Mouse (Mus musculus): Measurements from ENCODE around the gene Ccnjl. TPM values are rescaled to one million over a fixed set of nuclear protein-coding genes. Genes with fewer than 3 reads are reported as not detected.
A peak's percentile ranks its signal among the peaks of the same experiment; 100 is the strongest.

The Ccnjl gene
- polyA plus RNA-seq, 1 experiment, result 46.5 TPM

DNA sequence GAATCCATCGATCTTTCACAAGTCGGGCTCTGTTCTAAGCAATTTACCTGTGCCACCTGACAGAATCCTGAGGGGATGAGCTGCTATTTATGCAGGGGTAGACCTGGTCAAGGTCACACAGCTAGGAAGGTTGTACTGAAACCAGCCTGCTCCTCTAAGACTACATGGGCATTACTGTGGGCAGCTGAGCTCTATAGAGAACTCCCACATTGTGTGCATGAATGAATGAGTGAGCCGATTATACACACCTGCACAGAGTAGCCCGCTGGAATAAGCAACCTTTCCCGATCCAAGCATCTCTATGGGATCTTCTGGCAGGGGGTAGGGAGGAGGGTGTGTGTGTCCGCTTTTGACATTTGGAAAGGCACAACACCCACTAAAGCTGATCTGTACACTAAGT is 104.6 kb downstream of the Ccnjl start:
- peak overlapping the region; percentile 89 for H3K4me3 ChIP-seq (replicated peaks)
- H3K4me1 ChIP-seq, result peaks cover 62% of the 10 kb centered on the region
- H3K9me3 ChIP-seq, result no peaks in the 10 kb centered on the region
- no peaks in the 10 kb centered on the region for H3K36me3 ChIP-seq (replicated peaks; ENCODE audit: low read length)
- TF ChIP-seq GATA1 (IDR thresholded peaks at IDR 0.05; ENCODE audit: borderline replicate concordance, low read length) (no peak), FLI1 (IDR thresholded peaks at IDR 0.05; ENCODE audit: low read length) (no peak)
- H3K27me3 ChIP-seq (replicated peaks), result no peaks in the 10 kb centered on the region

DNA sequence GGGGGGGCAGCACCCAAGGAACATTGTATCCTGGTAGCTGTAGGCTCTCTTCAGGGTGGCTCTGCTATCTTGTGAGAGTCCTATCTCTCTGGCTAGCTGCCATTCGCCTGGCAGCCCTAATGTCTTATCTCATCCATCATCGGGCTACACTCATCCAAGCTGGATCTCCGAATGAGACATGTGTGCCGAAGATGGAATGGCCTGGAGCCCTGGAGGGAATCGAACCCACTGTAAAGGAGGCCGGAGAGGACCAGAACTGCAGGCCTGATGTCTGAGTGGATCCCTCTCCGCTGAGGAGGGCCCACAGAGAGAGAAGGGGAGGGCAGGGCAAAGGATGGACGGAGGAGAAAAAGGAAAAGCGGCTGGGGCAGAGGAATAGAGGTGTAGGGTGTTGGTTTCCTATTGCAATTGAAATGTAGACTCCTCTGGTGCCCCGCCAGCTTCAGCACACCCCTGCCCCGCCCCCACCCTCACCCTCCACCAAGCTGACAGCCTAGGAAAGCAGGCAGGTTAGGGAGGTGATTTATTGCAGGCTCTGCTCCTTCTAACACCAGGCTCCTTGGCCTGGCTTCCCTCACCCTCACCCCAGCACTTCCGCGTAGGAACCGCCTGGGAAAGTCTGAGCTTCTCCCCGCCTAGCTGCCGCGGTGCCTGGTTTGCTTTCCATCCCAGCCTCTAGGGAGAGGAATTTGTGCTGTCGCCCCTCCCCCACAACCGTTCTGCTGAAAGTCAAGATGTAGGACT is 105.2 kb downstream of the Ccnjl start:
- Histone ChIP-seq H3K27me3 (replicated peaks) (no peaks in the 10 kb centered on the region), H3K36me3 (replicated peaks; ENCODE audit: low read length) (no peaks in the 10 kb centered on the region), H3K4me1 (peaks cover 62% of the 10 kb centered on the region), H3K9me3 (0 out of 2 replicates have a peak, but pooled peaks cover 5% of the 10 kb centered on the region), H3K4me3 (replicated peaks) (peak overlapping the region; percentile 33)
- TF ChIP-seq GATA1 (IDR thresholded peaks at IDR 0.05; ENCODE audit: borderline replicate concordance, low read length) (no peak), FLI1 (IDR thresholded peaks at IDR 0.05; ENCODE audit: low read length) (no peak)

Other genes with a start within 250 kb of the Ccnjl start
- 2.9 and 24.0 TPM in 2 replicates for gene Pttg1, start 102.5 kb upstream of the Ccnjl start, polyA plus RNA-seq (2012; ENCODE audit: insufficient read depth, low replicate concordance)
- 2.2 and 7.3 TPM in 2 replicates for gene Slu7, start 95.0 kb upstream of the Ccnjl start, polyA plus RNA-seq (2012; ENCODE audit: insufficient read depth, low replicate concordance)
- not detected in 2 replicates for gene C1qtnf2, start 54.5 kb upstream of the Ccnjl start, polyA plus RNA-seq (2012; ENCODE audit: insufficient read depth, low replicate concordance)
- 0.65 TPM in 1 of 2 replicates, not detected in the other for gene 4933415A04Rik, start 58.3 kb downstream of the Ccnjl start, polyA plus RNA-seq (2012; ENCODE audit: insufficient read depth, low replicate concordance)
- gene Fabp6, start 72.8 kb downstream of the Ccnjl start, polyA plus RNA-seq (2012; ENCODE audit: insufficient read depth, low replicate concordance), result not detected in 2 replicates
- 2.3 and 12.6 TPM in 2 replicates for gene Pwwp2a, start 153.2 kb downstream of the Ccnjl start, polyA plus RNA-seq (2012; ENCODE audit: insufficient read depth, low replicate concordance)
- gene Ttc1, start 219.2 kb downstream of the Ccnjl start, polyA plus RNA-seq (2012; ENCODE audit: insufficient read depth, low replicate concordance), result 19.9 TPM in 1 of 2 replicates, not detected in the other